Mouse (Mus musculus): ENCODE data around the gene Gm20388.
A peak's percentile ranks its signal among the peaks of the same experiment; 100 is the strongest.

Gm20388 gene

GRCm38 (mm10) chr8:121361166-121361565 lies 1450.5 kb downstream of the Gm20388 start:
- DNase-seq (ENCODE audit: low spot score) = no peak

DNA sequence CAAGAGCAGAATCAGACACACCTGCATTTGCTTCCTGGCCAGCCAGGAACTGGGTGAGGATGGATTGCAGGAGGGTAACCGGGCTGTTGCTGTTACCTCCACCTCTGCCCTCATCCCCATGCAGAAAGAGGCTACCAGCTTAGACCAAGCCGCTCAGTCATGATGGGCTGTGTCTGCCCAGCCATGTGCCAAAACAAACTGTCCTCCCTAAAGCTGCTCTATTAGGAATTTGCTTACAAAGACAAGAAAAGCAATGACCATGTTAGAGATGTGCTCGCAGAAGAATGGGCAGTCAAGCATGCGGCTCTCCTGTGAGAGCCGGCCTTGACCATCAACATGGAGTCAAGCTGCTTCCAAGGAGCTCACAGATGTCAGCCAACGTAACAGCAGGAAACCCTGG lies 1454.0 kb downstream of the Gm20388 start:
- no peak for DNase-seq (ENCODE audit: low spot score)

- no peak for DNase-seq (ENCODE audit: low spot score)
These were observed 1454.5 kb downstream of the Gm20388 start for GRCm38 (mm10) chr8:121365150-121365549.

- DNase-seq (ENCODE audit: low spot score) = no peak
These were observed 1456.0 kb downstream of the Gm20388 start for GRCm38 (mm10) chr8:121366655-121367054.

DNA sequence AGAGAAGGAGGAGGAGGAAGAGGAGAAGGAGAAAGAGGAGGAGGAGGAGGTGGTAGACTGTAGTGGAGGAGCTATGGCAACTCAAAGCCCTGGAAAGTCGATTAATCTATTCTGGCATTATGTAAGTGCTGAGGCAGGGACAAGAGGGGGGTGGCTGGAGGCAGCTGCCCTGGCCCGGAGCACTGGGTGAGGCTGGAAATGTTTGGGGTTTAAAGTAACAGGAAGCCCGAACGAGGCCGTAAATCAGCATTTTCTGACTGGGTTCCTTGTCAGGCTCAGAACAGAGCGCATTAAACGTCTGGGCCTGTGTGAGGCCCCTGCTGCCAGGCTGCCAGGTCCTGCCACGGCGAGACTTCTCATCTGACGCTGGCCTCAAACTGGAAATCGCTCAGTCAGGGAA lies 1458.2 kb downstream of the Gm20388 start:
- no peak for DNase-seq (ENCODE audit: low spot score)

DNA sequence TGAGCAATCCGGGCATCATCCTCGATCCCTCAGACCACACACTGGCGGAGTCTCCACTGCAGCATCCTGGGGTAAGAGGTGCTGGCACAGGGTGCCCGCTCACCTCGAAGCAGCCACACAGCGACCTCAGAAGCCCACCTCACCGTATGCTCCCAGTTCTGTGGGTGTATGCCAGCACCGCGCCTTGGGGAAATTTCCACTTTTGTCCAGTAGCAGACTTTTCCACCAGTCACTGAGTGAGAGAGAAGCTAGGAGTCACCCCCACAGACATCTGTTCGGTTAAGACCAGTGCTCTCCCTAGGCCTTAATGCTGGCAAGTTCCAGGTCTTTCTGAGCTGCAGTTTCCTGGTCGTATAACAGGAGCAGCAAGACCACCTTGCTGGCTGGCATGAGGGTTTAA lies 1458.7 kb downstream of the Gm20388 start:
- DNase-seq (ENCODE audit: low spot score) = no peak

GRCm38 (mm10) chr8:121371287-121371686 lies 1460.6 kb downstream of the Gm20388 start:
- no peak for DNase-seq (ENCODE audit: low spot score)

- no peak for DNase-seq (ENCODE audit: low spot score)
These were observed 1461.4 kb downstream of the Gm20388 start for GRCm38 (mm10) chr8:121371911-121372638.

GRCm38 (mm10) chr8:121372639-121372986 lies 1462.0 kb downstream of the Gm20388 start:
- no peak for DNase-seq (ENCODE audit: low spot score)

GRCm38 (mm10) chr8:121374284-121374683 lies 1463.6 kb downstream of the Gm20388 start:
- no peak for DNase-seq (ENCODE audit: low spot score)

- DNase-seq (ENCODE audit: low spot score) = no peak
These were observed 1464.1 kb downstream of the Gm20388 start for GRCm38 (mm10) chr8:121374777-121375176.

DNA sequence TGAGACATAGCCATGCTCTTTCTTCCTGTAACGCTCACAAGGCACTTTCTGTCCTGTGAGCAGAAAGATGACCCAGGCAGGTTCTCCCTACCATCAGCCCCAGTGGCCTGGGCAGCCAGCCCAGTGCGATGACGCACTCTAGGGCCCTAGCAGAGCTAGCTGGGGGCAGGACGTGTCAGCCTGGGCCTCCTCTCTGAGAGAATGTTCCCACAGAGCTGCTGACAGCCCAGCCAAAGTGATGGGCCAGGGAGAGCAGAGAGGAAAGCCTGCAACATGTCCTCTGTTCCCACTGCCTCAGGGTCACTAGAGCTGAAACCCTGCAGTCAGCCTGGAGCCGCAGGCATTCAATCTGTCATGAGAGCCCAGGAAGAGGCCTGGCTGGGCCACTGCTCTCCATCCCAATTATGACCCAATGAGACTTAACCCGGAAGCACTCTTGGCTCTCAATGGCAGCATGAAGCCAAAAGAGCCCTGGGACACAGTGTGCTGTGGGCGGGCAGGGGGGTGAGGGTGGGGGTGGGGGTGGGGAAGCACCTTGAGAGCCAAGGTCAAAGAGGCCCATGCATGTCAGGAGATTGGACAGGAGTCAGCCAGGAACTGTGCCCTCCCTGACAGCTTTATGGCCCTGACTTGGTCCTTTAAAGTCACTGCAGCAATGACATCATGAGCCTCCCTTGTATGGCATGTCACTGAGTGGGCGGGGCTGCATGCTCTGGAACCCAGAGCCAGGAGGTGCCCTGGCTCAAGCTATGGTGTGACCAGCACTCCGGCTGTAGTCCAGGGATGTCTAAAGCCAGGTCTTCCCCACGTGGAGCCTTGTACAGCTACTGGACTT lies 1465.7 kb downstream of the Gm20388 start:
- no peak for DNase-seq (ENCODE audit: low spot score)

- no peak for DNase-seq (ENCODE audit: low spot score)
These were observed 1467.0 kb downstream of the Gm20388 start for GRCm38 (mm10) chr8:121377680-121378079.

DNA sequence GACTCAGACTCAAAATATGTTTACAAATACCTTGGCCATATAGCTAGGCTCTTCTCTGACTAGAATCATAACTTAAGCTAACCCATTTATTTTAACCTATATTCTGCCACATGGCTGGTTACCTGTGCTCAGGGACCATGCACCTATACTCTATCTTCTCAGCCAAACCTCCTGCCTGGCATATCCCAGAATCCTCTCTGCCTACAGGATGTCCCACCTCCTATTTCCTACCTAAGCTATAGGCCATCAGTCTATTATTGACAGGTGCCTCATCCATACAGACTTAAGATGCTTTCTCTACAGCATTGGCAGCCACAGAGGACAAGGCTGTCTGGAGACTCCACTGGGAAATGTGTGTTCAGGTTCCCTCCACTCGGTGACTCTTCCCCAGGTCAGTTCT lies 1468.7 kb downstream of the Gm20388 start:
- DNase-seq (ENCODE audit: low spot score) = no peak

- peak; percentile 74 for DNase-seq (ENCODE audit: low spot score)
These were observed 1472.1 kb downstream of the Gm20388 start for GRCm38 (mm10) chr8:121382583-121383241.

DNA sequence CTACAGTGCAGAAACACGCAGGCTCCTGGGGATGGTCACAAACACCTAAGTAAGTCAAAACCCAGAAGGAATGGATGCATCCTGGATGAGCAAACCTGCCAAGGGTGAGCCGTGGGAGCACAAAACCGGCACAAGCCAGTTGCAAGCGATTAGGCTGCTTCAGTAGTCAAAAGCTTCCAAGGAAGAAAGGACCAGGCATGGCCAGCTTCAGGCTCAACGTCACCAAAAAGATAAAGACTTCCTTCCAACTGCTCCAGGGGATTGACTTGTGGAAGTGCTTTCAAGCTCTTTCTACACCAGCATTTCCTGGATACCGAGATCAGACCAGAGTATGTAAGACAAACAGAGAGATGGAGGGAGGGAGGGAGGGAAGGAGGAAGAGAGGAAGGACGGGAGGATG lies 1474.9 kb downstream of the Gm20388 start:
- no peak for DNase-seq (ENCODE audit: low spot score)

DNA sequence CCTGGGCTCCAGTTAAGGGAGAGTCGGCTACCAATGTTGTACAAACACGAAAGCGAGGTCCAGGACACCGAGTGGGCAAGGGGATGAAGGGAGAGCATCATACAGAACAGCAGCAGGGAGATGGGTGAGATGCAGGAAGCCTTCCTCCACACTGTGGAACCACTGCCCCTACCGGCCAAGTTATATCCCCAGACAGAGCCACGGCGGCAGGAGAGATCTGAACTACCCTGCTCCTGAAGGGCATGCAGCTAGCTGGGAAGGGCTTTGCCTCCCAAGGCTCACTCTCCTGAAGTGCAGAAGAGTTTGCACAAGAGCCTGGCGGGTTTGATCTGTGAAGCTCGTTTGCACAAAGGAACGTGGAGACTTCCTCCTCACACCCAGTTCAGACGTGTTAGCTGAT lies 1480.0 kb downstream of the Gm20388 start:
- DNase-seq (ENCODE audit: low spot score) = no peak

DNA sequence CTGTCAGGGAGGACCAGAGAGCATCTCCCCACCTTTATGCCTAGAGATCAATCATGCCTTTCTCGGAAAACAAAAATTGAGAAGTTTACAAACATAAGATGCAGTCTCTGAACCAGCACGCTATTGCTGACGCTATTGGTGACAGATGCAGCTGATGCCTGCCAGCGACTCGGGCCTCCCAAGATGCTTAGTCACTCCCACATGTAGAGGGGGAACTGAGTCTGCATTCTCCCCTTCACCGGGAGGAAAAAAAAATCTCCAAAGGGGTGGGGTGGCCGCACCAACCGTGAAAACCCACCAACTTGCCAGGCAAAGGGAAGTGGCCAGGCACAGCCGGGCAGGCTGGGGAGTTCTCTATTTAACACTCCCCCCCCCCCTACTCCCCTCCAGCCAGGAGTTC lies 1480.6 kb downstream of the Gm20388 start:
- no peak for DNase-seq (ENCODE audit: low spot score)

DNA sequence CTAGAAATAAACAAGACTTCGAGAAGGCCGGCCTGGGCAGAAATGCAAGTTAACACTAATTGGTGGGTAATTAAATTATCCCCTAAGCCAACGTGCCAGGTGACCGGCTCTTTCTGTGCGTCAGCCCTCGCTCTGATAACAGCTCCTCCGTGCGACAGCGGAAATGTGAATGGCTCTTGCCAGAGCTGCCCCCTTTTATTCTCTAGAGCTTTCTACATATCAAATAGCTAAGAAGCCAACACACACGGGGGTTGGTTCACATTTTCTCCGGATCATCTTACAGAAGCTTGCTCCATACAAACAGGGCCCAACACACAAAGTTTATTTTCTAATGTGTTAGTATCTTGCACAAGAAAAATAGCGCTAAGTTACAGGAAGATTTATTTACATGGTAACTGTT lies 1481.1 kb downstream of the Gm20388 start:
- no peak for DNase-seq (ENCODE audit: low spot score)

DNA sequence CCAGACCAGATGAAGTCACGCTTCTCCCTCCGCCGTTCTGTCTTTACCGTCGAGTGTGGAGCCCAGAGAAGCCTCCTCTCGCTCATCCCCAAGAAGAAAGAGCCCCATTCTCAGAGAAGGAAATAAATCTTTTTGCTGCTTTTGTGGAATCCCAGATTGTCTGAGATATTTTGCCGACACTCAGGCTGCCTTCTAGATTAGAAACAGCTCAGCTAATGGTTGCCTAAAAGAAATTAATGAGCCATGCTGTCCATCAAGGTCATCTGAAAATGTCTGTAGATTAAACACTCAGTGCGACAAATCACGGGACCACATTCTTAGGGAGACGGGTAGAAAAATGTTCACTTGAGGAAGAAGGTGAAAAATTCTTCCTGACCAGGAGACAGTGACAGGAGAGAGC lies 1481.8 kb downstream of the Gm20388 start:
- no peak for DNase-seq (ENCODE audit: low spot score)

DNA sequence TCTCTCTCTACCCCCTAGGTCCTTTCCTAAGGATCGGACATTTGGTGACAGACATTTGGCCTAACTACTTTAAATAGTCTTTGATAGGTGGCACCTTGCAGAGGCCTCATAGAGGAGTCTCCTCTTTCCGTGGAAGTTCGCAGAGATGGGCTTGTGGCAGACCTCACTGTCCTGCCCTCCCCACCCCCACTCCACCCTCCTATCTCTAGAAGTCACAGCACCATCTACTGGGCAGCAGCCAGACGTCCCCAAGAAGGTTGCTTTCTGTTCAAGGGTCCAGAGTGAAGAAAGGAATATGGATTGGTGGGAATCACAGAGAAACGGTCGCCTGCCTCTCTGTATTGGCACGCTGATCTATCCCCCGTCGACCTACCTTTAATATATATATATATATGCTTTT lies 1482.5 kb downstream of the Gm20388 start:
- no peak for DNase-seq (ENCODE audit: low spot score)

- DNase-seq (ENCODE audit: low spot score) = no peak
These were observed 1484.0 kb downstream of the Gm20388 start for GRCm38 (mm10) chr8:121394686-121395085.

DNA sequence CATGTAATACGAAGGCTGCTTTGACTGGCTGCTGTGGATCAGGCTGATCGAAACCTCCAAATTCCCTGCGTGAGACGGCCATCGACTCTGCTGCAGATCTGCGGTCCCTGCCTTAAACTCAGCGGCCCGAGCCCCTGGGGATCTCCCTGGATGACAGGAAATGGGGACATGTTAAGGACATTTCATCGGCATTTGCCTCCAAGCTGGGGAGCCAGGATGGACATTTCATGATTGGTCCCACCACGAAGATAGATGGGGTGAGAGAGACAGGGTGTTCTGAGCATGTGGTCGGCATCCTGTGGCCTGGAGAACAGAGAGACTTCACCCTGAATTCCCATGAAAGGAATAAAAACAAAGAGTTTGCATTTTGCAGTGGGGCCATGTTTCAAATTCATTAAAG lies 1484.7 kb downstream of the Gm20388 start:
- no peak for DNase-seq (ENCODE audit: low spot score)

Data from ovary, postnatal 14 days (tissue).